Comparison of ENCODE assay signal across 16 mouse cellular contexts in genomic region chr1:120961984-120962383, GRCm38 (mm10).
DNase-seq lines count a peak whose midpoint lies in the region; ATAC-seq lines count a peak whose summit lies in the region.
"Had no signal": no experiment of that assay in that cellular context is flagged by ENCODE, and none has a peak within 500 bp of the region (broad histone marks: within the 10 kb centered on the region; RNA-seq: fewer than 3 reads in every experiment).

No protein-coding gene starts in this region.

- 10% methylated on average over 8 of the region's 8 CpGs for WGBS in kidney, embryonic 14.5 days
- 6% methylated on average over 8 of the region's 8 CpGs for WGBS in embryonic facial prominence, embryonic 14.5 days

- no peak overlapping the region for H3K27ac ChIP-seq in kidney, embryonic 14.5 days (ENCODE audit: low read depth, low read length)
- no peak overlapping the region for H3K27ac ChIP-seq in embryonic facial prominence, embryonic 14.5 days (replicated peaks; ENCODE audit: low read depth, low read length)
- H3K27ac ChIP-seq: gastrocnemius, adult 2 months; hindbrain, embryonic 13.5 days; liver, embryonic 12.5 days had no signal

- no peak overlapping the region for H3K4me3 ChIP-seq in kidney, embryonic 14.5 days (ENCODE audit: low read length)
- H3K4me3 ChIP-seq in embryonic facial prominence, embryonic 14.5 days (ENCODE audit: low read depth, low read length), result no peak overlapping the region
- H3K4me3 ChIP-seq: erythroblast, embryonic 14.5 days; gastrocnemius, adult 2 months; hindbrain, embryonic 13.5 days; liver, embryonic 12.5 days had no signal

- peak; percentile 4 to 5 for DNase-seq in kidney, postnatal 4 days
- peak; percentile 73 for DNase-seq in embryo, embryonic 10.5 days (ENCODE audit: low spot score)
- DNase-seq in embryonic facial prominence, embryonic 14.5 days (ENCODE audit: low spot score), result peak; percentile 11
- DNase-seq in retina, adult 2 months (ENCODE audit: low read depth, low spot score), result peak; percentile 34
- no peak for DNase-seq in T-cell, adult 2 months (ENCODE audit: low spot score)
- DNase-seq: adrenal gland, adult 8-10 months; cerebellum, postnatal 10 days; gastrocnemius, adult 2 months; kidney, adult 9 months; thymus, postnatal 4 days had no signal

- H3K9ac ChIP-seq in kidney, embryonic 14.5 days (ENCODE audit: low read depth, low read length), result no peak overlapping the region
- no peak overlapping the region for H3K9ac ChIP-seq in embryonic facial prominence, embryonic 14.5 days (ENCODE audit: low read depth, low read length)
- H3K9ac ChIP-seq: hindbrain, embryonic 13.5 days; liver, embryonic 12.5 days had no signal

- ATAC-seq in kidney, embryonic 14.5 days (ENCODE audit: low FRiP score, low TSS enrichment), result no peak
- no peak for ATAC-seq in embryonic facial prominence, embryonic 14.5 days (ENCODE audit: low read depth)
- no peak for ATAC-seq in erythroblast, adult 5-6 weeks (replicated peaks; ENCODE audit: low FRiP score, poor library complexity, severe bottlenecking)
- ATAC-seq: CD4-positive, CD25-positive, alpha-beta regulatory T cell, adult 4 months; liver, embryonic 12.5 days had no signal

- H3K9me3 ChIP-seq in kidney, embryonic 14.5 days (ENCODE audit: control insufficient read depth, low read length), result no peaks in the 10 kb centered on the region
- H3K9me3 ChIP-seq in embryonic facial prominence, embryonic 14.5 days (ENCODE audit: control insufficient read depth, low read length), result no peaks in the 10 kb centered on the region
- H3K9me3 ChIP-seq: hindbrain, embryonic 13.5 days; liver, embryonic 12.5 days had no signal

- H3K4me1 ChIP-seq in kidney, embryonic 14.5 days (ENCODE audit: control insufficient read depth, insufficient read depth, low read length), result no peaks in the 10 kb centered on the region
- H3K4me1 ChIP-seq in embryonic facial prominence, embryonic 14.5 days (ENCODE audit: control insufficient read depth, insufficient read depth, low read length), result peaks cover 6% of the 10 kb centered on the region; the same call in 1 of the 2 replicates
- H3K4me1 ChIP-seq: liver, embryonic 12.5 days had no signal

- no peak overlapping the region for H3K4me2 ChIP-seq in kidney, embryonic 14.5 days (replicated peaks; ENCODE audit: low read depth, low read length)
- no peak overlapping the region for H3K4me2 ChIP-seq in embryonic facial prominence, embryonic 14.5 days (ENCODE audit: low read depth, low read length)
- H3K4me2 ChIP-seq: hindbrain, embryonic 13.5 days; liver, embryonic 12.5 days had no signal

- H3K27me3 ChIP-seq in kidney, embryonic 14.5 days (ENCODE audit: control insufficient read depth, insufficient read depth, low read length), result no peaks in the 10 kb centered on the region
- no peaks in the 10 kb centered on the region for H3K27me3 ChIP-seq in embryonic facial prominence, embryonic 14.5 days (replicated peaks; ENCODE audit: control insufficient read depth, insufficient read depth, low read length)

- H3K36me3 ChIP-seq in kidney, embryonic 14.5 days (ENCODE audit: control insufficient read depth, insufficient read depth, low read length), result no peaks in the 10 kb centered on the region
- H3K36me3 ChIP-seq in embryonic facial prominence, embryonic 14.5 days (ENCODE audit: control insufficient read depth, insufficient read depth, low read length), result no peaks in the 10 kb centered on the region
- H3K36me3 ChIP-seq: hindbrain, embryonic 13.5 days; liver, embryonic 12.5 days had no signal
